Mouse (Mus musculus) CH12.LX (cell line): ENCODE results near the gene Ctbp1.

ENCODE experiments used
- BHLHE40 ChIP-seq: IDR thresholded peaks from 2 replicates; pipeline ENCODE4 v1.6.1; 2011; ENCODE audit warnings: mild to moderate bottlenecking, low read depth, low read length, improper control_type of control experiment
- RCOR1 ChIP-seq: conservative IDR thresholded peaks from 2 replicates; pipeline ENCODE4 v1.6.1; 2012; ENCODE audit warnings: low read depth, mild to moderate bottlenecking, inconsistent platforms, low read length, improper control_type of control experiment

GRCm38 (mm10) chr5:33214723-33215122 lies 60.1 kb downstream of the Ctbp1 start:
- TF ChIP-seq RCOR1 (no peak), BHLHE40 (no peak)
